Mouse (Mus musculus): ENCODE measurements around the gene Dynlt1a. TPM values are rescaled to one million over a fixed set of nuclear protein-coding genes. Genes with fewer than 3 reads are reported as not detected.
A peak's percentile ranks its signal among the peaks of the same experiment; 100 is the strongest.
"Not testable (repeated sequence)": the region's sequence is repeated elsewhere in the genome, so short reads cannot be mapped to it uniquely, and the experiment has no call there.

Gene Dynlt1a
- polyA plus RNA-seq, 1 experiment from 2014 or later = 3.0 TPM

GRCm38 (mm10) chr17:6316379-6317126, 747 bp downstream of the Dynlt1a start:
- not testable (repeated sequence) for H3K27me3 ChIP-seq (ENCODE audit: insufficient read depth, low read length); H3K36me3 ChIP-seq (replicated peaks; ENCODE audit: insufficient read depth, low read length); H3K9me3 ChIP-seq (ENCODE audit: low read length); H3K4me1 ChIP-seq (ENCODE audit: insufficient read depth); H3K27ac ChIP-seq (ENCODE audit: low read depth)
- Histone ChIP-seq H3K4me3 (ENCODE audit: low read depth, low read length) (peak overlapping the region; percentile 47), H3K4me2 (ENCODE audit: low read depth, low read length) (peak overlapping the region; percentile 66), H3K9ac (replicated peaks) (peak overlapping the region; percentile 59)
- under 1% methylated on average over 36 of the region's 38 CpGs for WGBS (ENCODE audit: insufficient replicate concordance)
- DNase-seq (peak; percentile 51), ATAC-seq (peak; percentile 62)

- DNase-seq; H3K4me2 ChIP-seq (ENCODE audit: low read depth, low read length); ATAC-seq; H3K4me3 ChIP-seq (ENCODE audit: low read depth, low read length); H3K27ac ChIP-seq (ENCODE audit: low read depth); H3K9me3 ChIP-seq (ENCODE audit: low read length); H3K36me3 ChIP-seq (replicated peaks; ENCODE audit: insufficient read depth, low read length); H3K9ac ChIP-seq (replicated peaks); H3K4me1 ChIP-seq (ENCODE audit: insufficient read depth); H3K27me3 ChIP-seq (ENCODE audit: insufficient read depth, low read length): not testable (repeated sequence)
- WGBS (ENCODE audit: insufficient replicate concordance) = 20% methylated on average over 2 of the region's 4 CpGs
Measured at GRCm38 (mm10) chr17:6315706-6316105, 1.6 kb downstream of the Dynlt1a start.

GRCm38 (mm10) chr17:6314493-6314892, 2.8 kb downstream of the Dynlt1a start:
- H3K4me1 ChIP-seq (ENCODE audit: insufficient read depth); H3K27me3 ChIP-seq (ENCODE audit: insufficient read depth, low read length); H3K9me3 ChIP-seq (ENCODE audit: low read length); H3K36me3 ChIP-seq (replicated peaks; ENCODE audit: insufficient read depth, low read length); H3K27ac ChIP-seq (ENCODE audit: low read depth); DNase-seq; ATAC-seq; H3K9ac ChIP-seq (replicated peaks); H3K4me3 ChIP-seq (ENCODE audit: low read depth, low read length); H3K4me2 ChIP-seq (ENCODE audit: low read depth, low read length): not testable (repeated sequence)
- WGBS (ENCODE audit: insufficient replicate concordance) = 74% methylated on average over 2 of the region's 3 CpGs

GRCm38 (mm10) chr17:6312755-6313154, 4.5 kb downstream of the Dynlt1a start:
- H3K4me1 ChIP-seq (ENCODE audit: insufficient read depth); H3K36me3 ChIP-seq (replicated peaks; ENCODE audit: insufficient read depth, low read length); H3K27ac ChIP-seq (ENCODE audit: low read depth); ATAC-seq; DNase-seq; H3K9me3 ChIP-seq (ENCODE audit: low read length); H3K4me2 ChIP-seq (ENCODE audit: low read depth, low read length); H3K4me3 ChIP-seq (ENCODE audit: low read depth, low read length); H3K27me3 ChIP-seq (ENCODE audit: insufficient read depth, low read length); H3K9ac ChIP-seq (replicated peaks): not testable (repeated sequence)
- WGBS (ENCODE audit: insufficient replicate concordance) = 75% methylated on average over 3 of the region's 3 CpGs

- WGBS (ENCODE audit: insufficient replicate concordance) = 89% methylated on average over 7 of the region's 7 CpGs
- not testable (repeated sequence) for H3K27ac ChIP-seq (ENCODE audit: low read depth); ATAC-seq; H3K9ac ChIP-seq (replicated peaks); H3K36me3 ChIP-seq (replicated peaks; ENCODE audit: insufficient read depth, low read length); H3K27me3 ChIP-seq (ENCODE audit: insufficient read depth, low read length); H3K4me3 ChIP-seq (ENCODE audit: low read depth, low read length); H3K9me3 ChIP-seq (ENCODE audit: low read length); DNase-seq; H3K4me1 ChIP-seq (ENCODE audit: insufficient read depth); H3K4me2 ChIP-seq (ENCODE audit: low read depth, low read length)
Measured at GRCm38 (mm10) chr17:6311716-6312115, 5.6 kb downstream of the Dynlt1a start.

GRCm38 (mm10) chr17:6306503-6306902, 10.8 kb downstream of the Dynlt1a start:
- not testable (repeated sequence) for H3K27ac ChIP-seq (ENCODE audit: low read depth); H3K27me3 ChIP-seq (ENCODE audit: insufficient read depth, low read length); H3K4me1 ChIP-seq (ENCODE audit: insufficient read depth); H3K36me3 ChIP-seq (replicated peaks; ENCODE audit: insufficient read depth, low read length); ATAC-seq; H3K9ac ChIP-seq (replicated peaks); H3K4me2 ChIP-seq (ENCODE audit: low read depth, low read length); DNase-seq; H3K9me3 ChIP-seq (ENCODE audit: low read length); H3K4me3 ChIP-seq (ENCODE audit: low read depth, low read length)
- WGBS (ENCODE audit: insufficient replicate concordance) = 92% methylated on average over 9 of the region's 13 CpGs

- H3K4me3 ChIP-seq (ENCODE audit: low read depth, low read length); DNase-seq; H3K27me3 ChIP-seq (ENCODE audit: insufficient read depth, low read length); ATAC-seq; H3K9me3 ChIP-seq (ENCODE audit: low read length); H3K9ac ChIP-seq (replicated peaks); H3K4me2 ChIP-seq (ENCODE audit: low read depth, low read length); H3K4me1 ChIP-seq (ENCODE audit: insufficient read depth); H3K36me3 ChIP-seq (replicated peaks; ENCODE audit: insufficient read depth, low read length); H3K27ac ChIP-seq (ENCODE audit: low read depth): not testable (repeated sequence)
- 93% methylated on average over 12 of the region's 12 CpGs for WGBS (ENCODE audit: insufficient replicate concordance)
Measured at GRCm38 (mm10) chr17:6305656-6306270, 11.5 kb downstream of the Dynlt1a start.

GRCm38 (mm10) chr17:6304891-6305290, 12.4 kb downstream of the Dynlt1a start:
- not testable (repeated sequence) for H3K9me3 ChIP-seq (ENCODE audit: low read length); H3K36me3 ChIP-seq (replicated peaks; ENCODE audit: insufficient read depth, low read length); H3K4me1 ChIP-seq (ENCODE audit: insufficient read depth); H3K27ac ChIP-seq (ENCODE audit: low read depth); ATAC-seq; H3K9ac ChIP-seq (replicated peaks); DNase-seq; H3K27me3 ChIP-seq (ENCODE audit: insufficient read depth, low read length); H3K4me2 ChIP-seq (ENCODE audit: low read depth, low read length); H3K4me3 ChIP-seq (ENCODE audit: low read depth, low read length)
- 78% methylated on average over 5 of the region's 6 CpGs for WGBS (ENCODE audit: insufficient replicate concordance)

GRCm38 (mm10) chr17:6300190-6300863, 17.0 kb downstream of the Dynlt1a start:
- H3K4me2 ChIP-seq (ENCODE audit: low read depth, low read length); H3K36me3 ChIP-seq (replicated peaks; ENCODE audit: insufficient read depth, low read length); H3K9me3 ChIP-seq (ENCODE audit: low read length); H3K4me1 ChIP-seq (ENCODE audit: insufficient read depth); H3K4me3 ChIP-seq (ENCODE audit: low read depth, low read length); H3K27ac ChIP-seq (ENCODE audit: low read depth); H3K9ac ChIP-seq (replicated peaks); H3K27me3 ChIP-seq (ENCODE audit: insufficient read depth, low read length); DNase-seq: not testable (repeated sequence)
- 52% methylated on average over 5 of the region's 12 CpGs for WGBS (ENCODE audit: insufficient replicate concordance)
- peak; percentile 77 for ATAC-seq
